Mouse (Mus musculus) lung, embryonic 14.5 days (tissue): Measurements from ENCODE around the gene Veph1. TPM values are rescaled to one million over a fixed set of nuclear protein-coding genes. Genes with fewer than 3 reads are reported as not detected.

ENCODE experiments used
- ATAC-seq: fragments of 200-750 bp; cut with Nextera tagmentation; 2 replicates; pipeline ENCODE4 v1.8.0; 2017; ENCODE audit warnings: mild to moderate bottlenecking, moderate TSS enrichment, moderate library complexity; ENCODE audit not compliant: insufficient read depth
- DNase-seq: peaks from one replicate; pipeline ENCODE4 v3.0.0-alpha.2; 2015
- H3K27ac ChIP-seq: fragments of 300-500 bp; sonication (generic); 2 replicates; pipeline ENCODE4 v1.5.1; 2014; ENCODE audit warnings: low read depth, mild to moderate bottlenecking, moderate library complexity
- H3K27me3 ChIP-seq: fragments of 300-500 bp; sonication (generic); 2 replicates; pipeline ENCODE4 v1.6.1; 2014; ENCODE audit warnings: low read length, control low read depth; ENCODE audit not compliant: insufficient read depth
- H3K36me3 ChIP-seq: fragments of 300-500 bp; sonication (generic); 2 replicates; pipeline ENCODE4 v1.6.1; 2014; ENCODE audit warnings: control low read depth; ENCODE audit not compliant: insufficient read depth
- H3K4me1 ChIP-seq: fragments of 300-500 bp; sonication (generic); 2 replicates; pipeline ENCODE4 v1.6.1; 2014; ENCODE audit warnings: antibody characterized with exemption, control low read depth; ENCODE audit not compliant: insufficient read depth
- H3K4me2 ChIP-seq: fragments of 300-500 bp; sonication (generic); 2 replicates; pipeline ENCODE4 v1.6.1; 2014; ENCODE audit warnings: mild to moderate bottlenecking
- H3K4me3 ChIP-seq: fragments of 300-500 bp; sonication (generic); 2 replicates; pipeline ENCODE4 v1.5.1; 2014; ENCODE audit warnings: low read depth, low read length
- H3K9ac ChIP-seq: fragments of 300-500 bp; sonication (generic); 2 replicates; pipeline ENCODE4 v1.6.1; 2014
- H3K9me3 ChIP-seq: fragments of 300-500 bp; sonication (generic); 2 replicates; pipeline ENCODE4 v1.6.1; 2016; ENCODE audit warnings: low read depth, low read length, control low read depth
- CTCF ChIP-seq: IDR thresholded peaks from 2 replicates; pipeline ENCODE4 v1.5.1; 2016; ENCODE audit warnings: antibody characterized with exemption, low read depth
- WGBS: fragments of 180-500 bp; shearing (Covaris S2); extraction: QIAGEN DNeasy Blood & Tissue Kit; methylation state at CpG from one replicate; pipeline ENCODE4 v1.1.7; 2014; 5-methylcytosine and 5-hydroxymethylcytosine counted together
- polyA plus RNA-seq: library from polyadenylated mRNA; unstranded; fragments of >200 nt; fragmentation: Nextera tagmentation; extraction: Ambion mirVana; gene quantifications from 2 replicates; pipeline ENCODE4 v1.2.1, GENCODE M21; 2014

Veph1 gene
- polyA plus RNA-seq, 1 experiment from 2014 or later: 4.2 TPM

- ATAC-seq (no peak), DNase-seq (no peak)
- TF ChIP-seq CTCF: no peak
- 72% methylated on average over 2 of the region's 2 CpGs for WGBS
- no peaks in the 10 kb centered on the region for H3K36me3 ChIP-seq
- no peak overlapping the region for H3K4me3 ChIP-seq
- no peak overlapping the region for H3K27ac ChIP-seq
- no peaks in the 10 kb centered on the region for H3K9me3 ChIP-seq
- no peaks in the 10 kb centered on the region for H3K27me3 ChIP-seq
- H3K9ac ChIP-seq: no peak overlapping the region
- H3K4me2 ChIP-seq: no peak overlapping the region
- 0 out of 2 replicates have a peak, but pooled peaks cover 3% of the 10 kb centered on the region for H3K4me1 ChIP-seq
Observed at GRCm38 (mm10) chr3:66101074-66101473, 195.6 kb downstream of the Veph1 start.

- TF ChIP-seq CTCF: no peak
- no peaks in the 10 kb centered on the region for H3K27me3 ChIP-seq
Observed at GRCm38 (mm10) chr3:66091746-66092145, 204.9 kb downstream of the Veph1 start.

GRCm38 (mm10) chr3:66087608-66088007, 209.0 kb downstream of the Veph1 start:
- no peaks in the 10 kb centered on the region for H3K4me1 ChIP-seq
- ATAC-seq (no peak), DNase-seq (no peak)
- H3K36me3 ChIP-seq: no peaks in the 10 kb centered on the region
- no peaks in the 10 kb centered on the region for H3K27me3 ChIP-seq
- H3K27ac ChIP-seq: no peak overlapping the region
- H3K9me3 ChIP-seq: no peaks in the 10 kb centered on the region
- no peak overlapping the region for H3K4me2 ChIP-seq
- 78% methylated on average over 7 of the region's 7 CpGs for WGBS
- TF ChIP-seq CTCF: no peak
- no peak overlapping the region for H3K9ac ChIP-seq
- H3K4me3 ChIP-seq: no peak overlapping the region

More at GRCm38 (mm10) chr3:66091746-66092145, 204.9 kb downstream of the Veph1 start:
- Histone ChIP-seq H3K36me3 (no peaks in the 10 kb centered on the region), H3K27ac (no peak overlapping the region), H3K4me1 (no peaks in the 10 kb centered on the region), H3K4me3 (no peak overlapping the region), H3K9me3 (no peaks in the 10 kb centered on the region), H3K9ac (no peak overlapping the region), H3K4me2 (no peak overlapping the region)
- WGBS: 68% methylated on average over 2 of the region's 2 CpGs
- no peak for DNase-seq
- ATAC-seq: no peak

- H3K27ac ChIP-seq: no peak overlapping the region
- H3K4me2 ChIP-seq: no peak overlapping the region
- 86% methylated on average over 3 of the region's 3 CpGs for WGBS
- no peak overlapping the region for H3K4me3 ChIP-seq
- no peaks in the 10 kb centered on the region for H3K9me3 ChIP-seq
- no peaks in the 10 kb centered on the region for H3K27me3 ChIP-seq
- no peak overlapping the region for H3K9ac ChIP-seq
- H3K36me3 ChIP-seq: no peaks in the 10 kb centered on the region
- DNase-seq (no peak), ATAC-seq (no peak)
- no peak for TF ChIP-seq CTCF
- no peaks in the 10 kb centered on the region for H3K4me1 ChIP-seq
Observed at GRCm38 (mm10) chr3:66083856-66084255, 212.8 kb downstream of the Veph1 start.

- no peak for TF ChIP-seq CTCF
- Histone ChIP-seq H3K9ac (no peak overlapping the region), H3K27me3 (no peaks in the 10 kb centered on the region), H3K36me3 (no peaks in the 10 kb centered on the region), H3K4me1 (no peaks in the 10 kb centered on the region), H3K4me3 (no peak overlapping the region), H3K27ac (no peak overlapping the region), H3K4me2 (no peak overlapping the region), H3K9me3 (no peaks in the 10 kb centered on the region)
- 65% methylated on average over 5 of the region's 5 CpGs for WGBS
- ATAC-seq (no peak), DNase-seq (no peak)
Observed at GRCm38 (mm10) chr3:66083407-66083806, 213.2 kb downstream of the Veph1 start.

- no peak for ATAC-seq
- no peak overlapping the region for H3K27ac ChIP-seq
- no peaks in the 10 kb centered on the region for H3K27me3 ChIP-seq
- H3K4me2 ChIP-seq: no peak overlapping the region
- no peak for TF ChIP-seq CTCF
- H3K9me3 ChIP-seq: no peaks in the 10 kb centered on the region
- 83% methylated on average over 4 of the region's 4 CpGs for WGBS
- H3K36me3 ChIP-seq: no peaks in the 10 kb centered on the region
- H3K4me3 ChIP-seq: no peak overlapping the region
- no peak for DNase-seq
- no peak overlapping the region for H3K9ac ChIP-seq
- no peaks in the 10 kb centered on the region for H3K4me1 ChIP-seq
Observed at GRCm38 (mm10) chr3:66082975-66083374, 213.7 kb downstream of the Veph1 start.

- WGBS: 54% methylated on average over 3 of the region's 3 CpGs
- Histone ChIP-seq H3K4me1 (no peaks in the 10 kb centered on the region), H3K9me3 (no peaks in the 10 kb centered on the region), H3K27ac (no peak overlapping the region), H3K27me3 (no peaks in the 10 kb centered on the region), H3K4me3 (no peak overlapping the region), H3K9ac (no peak overlapping the region), H3K4me2 (no peak overlapping the region), H3K36me3 (no peaks in the 10 kb centered on the region)
- no peak for ATAC-seq
- TF ChIP-seq CTCF: no peak
- no peak for DNase-seq
Observed at GRCm38 (mm10) chr3:66081363-66081736, 215.3 kb downstream of the Veph1 start.
